Mouse (Mus musculus) hindbrain, embryonic 10.5 days (tissue): Measurements from ENCODE around the gene Plk4. TPM values are rescaled to one million over a fixed set of nuclear protein-coding genes. Genes with fewer than 3 reads are reported as not detected.
"Not testable (repeated sequence)": the region's sequence is repeated elsewhere in the genome, so short reads cannot be mapped to it uniquely, and the experiment has no call there.

Experiments
- DNase-seq: peaks from one replicate; pipeline ENCODE4 v3.0.0-alpha.2; 2017; ENCODE audit warnings: low spot score
- H3K27ac ChIP-seq: fragments of 300-500 bp; sonication (generic); 2 replicates; pipeline ENCODE4 v1.5.1; 2016; ENCODE audit warnings: mild to moderate bottlenecking, moderate library complexity
- H3K27me3 ChIP-seq: fragments of 300-500 bp; sonication (generic); 2 replicates; pipeline ENCODE4 v1.6.1; 2016; ENCODE audit warnings: mild to moderate bottlenecking; ENCODE audit not compliant: poor library complexity, insufficient read depth, severe bottlenecking
- H3K36me3 ChIP-seq: fragments of 300-500 bp; sonication (generic); 2 replicates; pipeline ENCODE4 v1.6.1; 2016; ENCODE audit warnings: mild to moderate bottlenecking, moderate library complexity
- H3K4me1 ChIP-seq: fragments of 300-500 bp; sonication (generic); replicated peaks from 2 replicates; pipeline ENCODE4 v1.6.1; 2016; ENCODE audit warnings: mild to moderate bottlenecking
- H3K4me3 ChIP-seq: fragments of 300-500 bp; sonication (generic); 2 replicates; pipeline ENCODE4 v1.5.1; 2016; ENCODE audit warnings: mild to moderate bottlenecking, moderate library complexity
- H3K9me3 ChIP-seq: fragments of 300-500 bp; sonication (generic); 2 replicates; pipeline ENCODE4 v1.6.1; 2016; ENCODE audit warnings: mild to moderate bottlenecking, moderate library complexity
- WGBS: fragments of 180-500 bp; shearing (Covaris S2); methylation state at CpG from one replicate; pipeline ENCODE4 v1.1.7; 2016; 5-methylcytosine and 5-hydroxymethylcytosine counted together
- polyA plus RNA-seq: library from polyadenylated mRNA; unstranded; fragments of >200 nt; fragmentation: Nextera tagmentation; extraction: Ambion mirVana; gene quantifications from 2 replicates; pipeline ENCODE4 v1.2.1, GENCODE M21; 2016

Gene Plk4
- 52.6 and 72.9 TPM in 2 replicates for polyA plus RNA-seq

GRCm38 (mm10) chr3:40799530-40800372, at the start of gene Plk4:
Gene Plk4 (plus strand): TSS chr3:40800019.
- Histone ChIP-seq H3K36me3 (peaks cover 38% of the 10 kb centered on the region), H3K27ac (peak within 1 kb of the TSS; percentile 97), H3K27me3 (no peaks in the 10 kb centered on the region), H3K9me3 (no peaks in the 10 kb centered on the region), H3K4me1 (peaks cover 24% of the 10 kb centered on the region), H3K4me3 (peak within 1 kb of the TSS; percentile 98)
- peak; percentile 95 for DNase-seq
- 2% methylated on average over 66 of the region's 66 CpGs for WGBS

DNA sequence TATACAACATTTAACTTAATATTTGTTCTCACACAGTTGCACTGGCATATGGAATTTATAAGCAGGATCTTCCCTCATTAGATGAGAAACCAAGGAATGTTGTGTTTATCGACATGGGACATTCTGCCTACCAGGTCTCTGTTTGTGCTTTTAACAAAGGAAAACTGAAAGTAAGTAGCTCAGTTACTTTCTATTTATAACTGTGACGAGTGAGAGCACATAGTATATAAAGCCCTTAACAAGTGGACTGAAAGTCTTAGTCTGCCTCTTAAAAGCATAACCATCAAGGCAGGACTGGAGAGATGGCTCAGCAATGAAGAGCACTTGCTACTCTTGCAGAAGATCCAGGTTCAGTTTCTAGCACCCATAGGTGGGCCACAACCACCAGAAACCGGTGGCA, 39.1 kb upstream of the Plk4 start:
- H3K36me3 ChIP-seq = peaks cover 76% of the 10 kb centered on the region
- DNase-seq = no peak
- H3K4me3 ChIP-seq = no peak overlapping the region
- 88% methylated on average over 3 of the region's 3 CpGs for WGBS
- no peaks in the 10 kb centered on the region for H3K9me3 ChIP-seq
- H3K27ac ChIP-seq = no peak overlapping the region
- no peaks in the 10 kb centered on the region for H3K4me1 ChIP-seq
- no peaks in the 10 kb centered on the region for H3K27me3 ChIP-seq

DNA sequence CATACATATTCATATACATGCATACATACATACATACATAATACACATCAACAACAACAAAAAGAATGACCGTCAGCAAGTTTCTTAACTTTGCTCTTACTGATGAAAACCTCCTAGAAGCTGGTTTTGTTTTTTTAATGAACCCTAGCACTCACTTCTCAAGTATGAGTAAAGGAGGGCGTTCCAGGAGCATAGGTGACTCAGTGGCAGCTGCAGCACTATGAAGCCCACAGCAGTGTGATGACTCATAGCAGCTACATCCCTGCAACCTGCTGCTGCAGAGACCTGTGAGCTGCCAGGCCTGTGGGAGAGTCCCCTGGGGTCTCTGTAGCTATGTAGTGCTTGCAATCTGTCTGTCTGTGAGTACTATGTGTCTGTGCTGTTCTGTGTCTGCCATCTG, 38.5 kb upstream of the Plk4 start:
- Histone ChIP-seq H3K27ac (no peak overlapping the region), H3K27me3 (no peaks in the 10 kb centered on the region), H3K4me1 (no peaks in the 10 kb centered on the region), H3K4me3 (no peak overlapping the region), H3K9me3 (no peaks in the 10 kb centered on the region), H3K36me3 (peaks cover 77% of the 10 kb centered on the region)
- 89% methylated on average over 2 of the region's 2 CpGs for WGBS
- no peak for DNase-seq

DNA sequence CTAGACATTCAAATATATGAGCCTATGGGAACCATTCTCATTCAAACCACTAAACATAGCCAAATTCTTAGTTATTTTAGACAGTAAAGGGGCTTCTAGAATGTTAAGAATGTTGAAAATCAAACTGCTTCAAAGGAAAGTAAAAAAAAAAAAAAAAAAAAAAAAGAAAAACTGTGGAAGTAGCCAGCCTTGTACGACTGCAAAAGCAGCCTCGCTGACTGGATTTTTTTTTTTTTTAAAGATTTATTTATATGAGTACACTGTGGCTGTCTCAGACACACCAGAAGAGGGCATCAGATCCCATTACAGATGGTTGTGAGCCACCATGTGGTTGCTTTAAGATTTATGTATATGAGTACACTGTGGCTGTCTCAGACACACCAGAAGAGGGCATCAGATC, 6.0 kb upstream of the Plk4 start:
- H3K9me3 ChIP-seq = no peaks in the 10 kb centered on the region
- peaks cover 35% of the 10 kb centered on the region for H3K36me3 ChIP-seq
- no peak overlapping the region for H3K27ac ChIP-seq
- no peak for DNase-seq
- no peaks in the 10 kb centered on the region for H3K27me3 ChIP-seq
- WGBS = 93% methylated on average over 2 of the region's 2 CpGs
- no peaks in the 10 kb centered on the region for H3K4me1 ChIP-seq
- H3K4me3 ChIP-seq = no peak overlapping the region

DNA sequence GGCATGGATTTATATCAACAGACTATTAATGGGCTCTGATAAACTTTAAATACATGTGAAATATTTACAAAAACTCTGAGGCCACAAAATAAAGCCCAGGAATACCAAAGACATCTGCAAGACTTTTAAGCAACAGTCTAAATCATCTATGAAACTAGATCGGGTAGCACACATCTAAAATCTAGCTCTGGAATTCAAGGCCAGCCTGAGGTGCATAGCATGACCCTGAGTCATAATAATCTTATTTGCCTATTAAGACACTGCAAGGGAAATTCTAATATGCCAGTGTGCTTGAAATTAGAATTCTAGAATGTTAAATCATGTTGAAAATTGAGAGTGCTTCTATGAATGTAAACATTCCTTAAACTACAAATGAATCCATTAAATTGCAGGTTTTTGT, 1.8 kb upstream of the Plk4 start:
- no peak for DNase-seq
- no peaks in the 10 kb centered on the region for H3K9me3 ChIP-seq
- no peak overlapping the region for H3K4me3 ChIP-seq
- H3K27ac ChIP-seq = no peak overlapping the region
- 79% methylated on average over 1 of the region's 1 CpGs for WGBS
- H3K27me3 ChIP-seq = no peaks in the 10 kb centered on the region
- H3K36me3 ChIP-seq = peaks cover 25% of the 10 kb centered on the region
- peaks cover 24% of the 10 kb centered on the region for H3K4me1 ChIP-seq

GRCm38 (mm10) chr3:40798500-40798899, 1.3 kb upstream of the Plk4 start:
- peaks cover 25% of the 10 kb centered on the region for H3K36me3 ChIP-seq
- 37% methylated on average over 7 of the region's 7 CpGs for WGBS
- no peak overlapping the region for H3K27ac ChIP-seq
- H3K27me3 ChIP-seq = no peaks in the 10 kb centered on the region
- H3K4me3 ChIP-seq = no peak overlapping the region
- no peaks in the 10 kb centered on the region for H3K9me3 ChIP-seq
- DNase-seq = peak; percentile 33
- peaks cover 24% of the 10 kb centered on the region for H3K4me1 ChIP-seq

- peaks cover 24% of the 10 kb centered on the region for H3K4me1 ChIP-seq
- H3K27me3 ChIP-seq = no peaks in the 10 kb centered on the region
- DNase-seq = no peak
- peak overlapping the region; percentile 97 for H3K27ac ChIP-seq
- WGBS = under 1% methylated on average over 37 of the region's 37 CpGs
- H3K4me3 ChIP-seq = peak overlapping the region; percentile 98
- H3K9me3 ChIP-seq = no peaks in the 10 kb centered on the region
- H3K36me3 ChIP-seq = peaks cover 44% of the 10 kb centered on the region
Observed at GRCm38 (mm10) chr3:40800373-40800823, 579 bp downstream of the Plk4 start.

- Histone ChIP-seq H3K4me1 (peaks cover 7% of the 10 kb centered on the region; the same call in 1 of the 2 replicates), H3K36me3 (peaks cover 99% of the 10 kb centered on the region), H3K4me3 (no peak overlapping the region), H3K27ac (no peak overlapping the region), H3K27me3 (no peaks in the 10 kb centered on the region), H3K9me3 (no peaks in the 10 kb centered on the region)
- no peak for DNase-seq
- WGBS = 76% methylated on average over 2 of the region's 2 CpGs
Observed at GRCm38 (mm10) chr3:40806871-40807270, 7.1 kb downstream of the Plk4 start.

GRCm38 (mm10) chr3:40808686-40809085, 8.9 kb downstream of the Plk4 start:
- WGBS = 95% methylated on average over 10 of the region's 10 CpGs
- H3K36me3 ChIP-seq = peaks cover 99% of the 10 kb centered on the region

GRCm38 (mm10) chr3:40809894-40810293, 10.1 kb downstream of the Plk4 start:
- DNase-seq = no peak
- H3K4me1 ChIP-seq = no peaks in the 10 kb centered on the region
- H3K9me3 ChIP-seq = no peaks in the 10 kb centered on the region
- H3K36me3 ChIP-seq = peaks cover 99% of the 10 kb centered on the region
- H3K4me3 ChIP-seq = no peak overlapping the region
- 54% methylated on average over 2 of the region's 2 CpGs for WGBS
- no peaks in the 10 kb centered on the region for H3K27me3 ChIP-seq
- no peak overlapping the region for H3K27ac ChIP-seq

More at GRCm38 (mm10) chr3:40808686-40809085, 8.9 kb downstream of the Plk4 start:
- H3K4me3 ChIP-seq = no peak overlapping the region
- H3K27me3 ChIP-seq = no peaks in the 10 kb centered on the region
- H3K4me1 ChIP-seq = no peaks in the 10 kb centered on the region
- no peak for DNase-seq
- H3K9me3 ChIP-seq = no peaks in the 10 kb centered on the region
- H3K27ac ChIP-seq = no peak overlapping the region

DNA sequence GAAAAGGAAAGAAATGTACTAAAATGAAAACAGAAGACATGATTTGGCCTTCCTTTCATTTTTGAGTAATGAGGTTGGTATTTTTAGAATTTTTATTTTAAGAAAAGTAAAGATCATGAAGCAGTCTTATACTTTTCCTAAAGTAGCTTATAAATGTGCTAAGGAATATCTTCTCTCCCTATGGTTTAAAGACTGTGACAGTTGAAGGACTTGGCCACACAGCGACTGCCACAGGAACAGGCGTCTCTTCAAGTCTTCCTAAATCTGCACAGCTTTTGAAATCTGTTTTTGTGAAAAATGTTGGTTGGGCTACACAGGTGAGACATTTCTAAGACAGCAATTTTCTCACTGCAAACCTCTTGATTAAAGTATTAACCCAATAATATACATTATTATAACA, 13.5 kb downstream of the Plk4 start:
- H3K4me3 ChIP-seq = no peak overlapping the region
- WGBS = 93% methylated on average over 2 of the region's 2 CpGs
- no peaks in the 10 kb centered on the region for H3K9me3 ChIP-seq
- H3K4me1 ChIP-seq = no peaks in the 10 kb centered on the region
- no peaks in the 10 kb centered on the region for H3K27me3 ChIP-seq
- DNase-seq = no peak
- H3K27ac ChIP-seq = no peak overlapping the region
- peaks cover 99% of the 10 kb centered on the region for H3K36me3 ChIP-seq

DNA sequence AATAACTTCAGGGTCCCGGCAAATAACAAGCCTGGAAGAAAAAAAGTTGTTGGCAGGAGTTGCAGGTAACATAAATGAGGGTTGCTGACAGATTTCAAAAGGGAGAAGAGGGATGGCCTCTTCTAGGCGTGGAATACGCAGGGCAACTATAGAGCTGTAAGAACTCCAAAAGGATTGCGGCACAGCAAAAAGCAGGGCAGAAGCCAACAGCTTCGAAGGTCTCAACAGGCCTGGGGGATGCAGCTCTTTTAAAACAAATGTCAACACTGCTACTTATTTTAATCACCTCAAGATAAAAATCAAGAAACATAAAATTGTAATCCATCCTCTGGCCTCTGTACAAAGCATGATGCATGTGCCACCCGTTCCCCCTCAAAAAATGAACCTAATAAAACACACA, 45.7 kb downstream of the Plk4 start:
- 91% methylated on average over 6 of the region's 6 CpGs for WGBS
- not testable (repeated sequence) for H3K9me3 ChIP-seq, H3K36me3 ChIP-seq, H3K27me3 ChIP-seq
- peaks cover 10% of the 10 kb centered on the region; the same call in 1 of the 2 replicates for H3K4me1 ChIP-seq
- peak overlapping the region; percentile 57; the same call in 1 of the 2 replicates for H3K4me3 ChIP-seq
- DNase-seq = peak; percentile 3
- H3K27ac ChIP-seq = peak overlapping the region; percentile 88; the same call in 1 of the 2 replicates

DNA sequence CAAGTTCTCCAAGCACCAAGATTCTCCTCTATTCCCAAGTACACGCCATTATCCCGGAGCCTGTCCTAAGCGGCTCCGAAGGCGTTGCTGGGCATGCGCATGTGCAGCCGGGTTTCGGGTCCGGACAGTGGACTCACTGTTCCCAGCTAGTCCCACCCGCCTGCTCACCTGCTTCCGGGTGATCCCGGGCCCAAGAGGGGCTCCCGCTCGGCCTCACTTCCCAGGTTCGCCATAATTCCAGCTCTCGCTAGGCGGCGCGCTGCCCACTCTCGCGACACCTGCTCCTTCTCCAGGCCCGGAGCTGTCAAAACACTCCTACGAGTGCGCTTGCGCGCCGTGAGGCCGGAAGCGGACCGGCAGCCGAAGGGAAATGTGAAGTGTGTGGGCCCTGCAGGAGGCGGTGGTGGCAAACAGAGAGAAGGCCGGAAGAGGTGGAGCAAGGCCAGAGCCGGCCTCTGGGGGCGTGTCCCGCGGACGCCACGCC, 46.7 kb downstream of the Plk4 start, which contains the start of gene Mfsd8:
TSS of gene Mfsd8 (minus strand) at position 414 of the 484 bp plus-strand sequence.
- not testable (repeated sequence) for H3K27me3 ChIP-seq
- WGBS = under 1% methylated on average over 39 of the region's 39 CpGs

More for the DNA sequence above, 46.7 kb downstream of the Plk4 start, which contains the start of gene Mfsd8:
- not testable (repeated sequence) for H3K36me3 ChIP-seq, H3K9me3 ChIP-seq
- Histone ChIP-seq H3K27ac (peak within 1 kb of the TSS; percentile 88), H3K4me1 (peaks cover 10% of the 10 kb centered on the region; the same call in 1 of the 2 replicates), H3K4me3 (peak within 1 kb of the TSS; percentile 57)
- DNase-seq = peak; percentile 99
